Mouse (Mus musculus) limb, embryonic 15.5 days (tissue): Measurements from ENCODE around the gene Serpinb1a. TPM values are rescaled to one million over a fixed set of nuclear protein-coding genes. Genes with fewer than 3 reads are reported as not detected.
A peak's percentile ranks its signal among the peaks of the same experiment; 100 is the strongest.

ENCODE experiments used
- ATAC-seq: fragments of 200-750 bp; cut with Nextera tagmentation; 2 replicates; pipeline ENCODE4 v1.8.0; 2017; ENCODE audit warnings: low read depth, moderate TSS enrichment; ENCODE audit not compliant: insufficient number of reproducible peaks, low FRiP score, low TSS enrichment
- H3K27ac ChIP-seq: fragments of 300-500 bp; sonication (generic); 2 replicates; pipeline ENCODE4 v1.5.1; 2015; ENCODE audit warnings: moderate library complexity, mild to moderate bottlenecking, inconsistent platforms
- H3K27me3 ChIP-seq: fragments of 300-500 bp; sonication (generic); 2 replicates; pipeline ENCODE4 v1.6.1; 2015; ENCODE audit warnings: inconsistent platforms
- H3K36me3 ChIP-seq: fragments of 300-500 bp; sonication (generic); 2 replicates; pipeline ENCODE4 v1.6.1; 2015; ENCODE audit warnings: inconsistent platforms
- H3K4me1 ChIP-seq: fragments of 300-500 bp; sonication (generic); 2 replicates; pipeline ENCODE4 v1.6.1; 2015; ENCODE audit warnings: inconsistent platforms
- H3K4me2 ChIP-seq: fragments of 300-500 bp; sonication (generic); 2 replicates; pipeline ENCODE4 v1.6.1; 2015; ENCODE audit warnings: mild to moderate bottlenecking, inconsistent platforms
- H3K4me3 ChIP-seq: fragments of 300-500 bp; sonication (generic); 2 replicates; pipeline ENCODE4 v1.5.1; 2015; ENCODE audit warnings: mild to moderate bottlenecking, inconsistent platforms
- H3K9ac ChIP-seq: fragments of 300-500 bp; sonication (generic); 2 replicates; pipeline ENCODE4 v1.6.1; 2015; ENCODE audit warnings: inconsistent platforms
- H3K9me3 ChIP-seq: fragments of 300-500 bp; sonication (generic); 2 replicates; pipeline ENCODE4 v1.6.1; 2016; ENCODE audit warnings: inconsistent platforms
- WGBS: fragments of 180-500 bp; shearing (Covaris S2); methylation state at CpG from one replicate; pipeline ENCODE4 v1.1.7; 2015; 5-methylcytosine and 5-hydroxymethylcytosine counted together
- polyA plus RNA-seq: library from polyadenylated mRNA; unstranded; fragments of >200 nt; fragmentation: Nextera tagmentation; extraction: Ambion mirVana; gene quantifications from 2 replicates; pipeline ENCODE4 v1.2.1, GENCODE M21; 2015

Serpinb1a gene
- polyA plus RNA-seq, 1 experiment from 2014 or later = 35.2 TPM

DNA sequence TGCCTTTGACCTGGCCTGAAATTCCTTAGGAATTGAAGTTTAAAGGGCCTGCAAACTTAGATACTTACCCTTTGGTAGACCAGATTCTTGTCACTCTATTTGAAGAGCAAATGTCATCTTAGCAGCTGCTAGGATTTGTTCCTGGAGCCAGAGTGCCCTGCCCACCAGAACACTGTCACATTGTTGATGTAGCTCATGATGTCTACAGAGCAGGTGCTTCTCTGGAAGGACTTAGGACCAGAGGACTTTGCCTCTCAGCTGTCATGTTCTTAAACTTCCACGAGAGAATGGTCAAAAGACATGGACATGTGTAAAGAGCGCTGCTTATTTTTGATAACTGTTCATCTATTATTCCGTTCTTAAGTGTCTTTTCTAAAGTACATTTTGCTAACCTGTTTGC lies 31.7 kb downstream of the Serpinb1a start:
- Histone ChIP-seq H3K9me3 (no peaks in the 10 kb centered on the region), H3K4me3 (no peak overlapping the region), H3K4me2 (no peak overlapping the region), H3K27me3 (no peaks in the 10 kb centered on the region), H3K4me1 (no peaks in the 10 kb centered on the region), H3K27ac (no peak overlapping the region), H3K9ac (no peak overlapping the region), H3K36me3 (peaks cover 74% of the 10 kb centered on the region)
- ATAC-seq = no peak
- 95% methylated on average over 3 of the region's 3 CpGs for WGBS

DNA sequence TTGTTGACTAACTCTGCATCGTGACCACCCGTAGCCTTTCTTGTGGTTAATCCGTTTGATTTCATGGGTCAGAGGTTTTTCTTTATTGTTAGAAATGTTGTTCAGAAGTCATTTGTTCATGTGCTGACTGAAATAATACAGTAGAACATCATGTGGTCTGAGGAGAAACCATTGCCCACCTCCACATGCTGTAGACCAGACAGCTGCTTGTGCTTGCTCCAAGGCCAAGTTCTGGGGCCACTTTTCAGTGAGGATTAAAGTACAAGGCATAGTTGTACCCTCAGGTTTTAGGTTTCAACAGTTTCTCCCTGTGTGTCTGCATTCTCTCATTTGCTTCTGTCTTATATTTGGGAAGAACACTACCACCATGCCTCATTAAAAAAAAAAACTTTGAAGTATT lies 43.4 kb downstream of the Serpinb1a start:
- Histone ChIP-seq H3K9ac (no peak overlapping the region), H3K9me3 (no peaks in the 10 kb centered on the region), H3K4me1 (peaks cover 13% of the 10 kb centered on the region), H3K4me3 (no peak overlapping the region), H3K36me3 (peaks cover 45% of the 10 kb centered on the region), H3K27ac (no peak overlapping the region), H3K4me2 (no peak overlapping the region), H3K27me3 (no peaks in the 10 kb centered on the region)
- 94% methylated on average over 3 of the region's 3 CpGs for WGBS
- no peak for ATAC-seq

DNA sequence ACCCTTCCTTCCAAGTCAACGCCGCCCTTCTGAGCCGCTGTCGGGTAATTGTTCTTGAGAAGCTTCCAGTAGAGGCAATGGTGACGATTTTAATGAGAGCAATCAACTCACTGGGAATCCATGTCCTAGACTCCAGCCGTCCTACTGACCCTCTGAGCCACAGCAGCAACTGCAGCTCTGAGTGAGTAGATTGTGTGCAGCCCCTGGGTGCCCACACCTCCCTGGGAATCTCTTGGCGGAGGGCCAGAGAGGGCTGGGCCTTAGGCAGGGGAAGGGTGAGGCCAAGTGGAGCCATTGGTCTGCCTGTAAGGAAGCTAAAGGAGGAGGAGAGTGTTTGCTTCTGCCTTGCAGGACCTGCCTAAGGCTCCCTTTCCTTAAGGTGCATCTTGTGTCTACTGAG lies 44.2 kb downstream of the Serpinb1a start:
- Histone ChIP-seq H3K4me2 (no peak overlapping the region), H3K9me3 (no peaks in the 10 kb centered on the region), H3K4me3 (no peak overlapping the region), H3K4me1 (peaks cover 13% of the 10 kb centered on the region), H3K27ac (no peak overlapping the region), H3K27me3 (no peaks in the 10 kb centered on the region), H3K36me3 (peaks cover 39% of the 10 kb centered on the region), H3K9ac (no peak overlapping the region)
- ATAC-seq = no peak; the same call in 1 of the 2 replicates
- 81% methylated on average over 7 of the region's 7 CpGs for whole genome bisulfite sequencing

DNA sequence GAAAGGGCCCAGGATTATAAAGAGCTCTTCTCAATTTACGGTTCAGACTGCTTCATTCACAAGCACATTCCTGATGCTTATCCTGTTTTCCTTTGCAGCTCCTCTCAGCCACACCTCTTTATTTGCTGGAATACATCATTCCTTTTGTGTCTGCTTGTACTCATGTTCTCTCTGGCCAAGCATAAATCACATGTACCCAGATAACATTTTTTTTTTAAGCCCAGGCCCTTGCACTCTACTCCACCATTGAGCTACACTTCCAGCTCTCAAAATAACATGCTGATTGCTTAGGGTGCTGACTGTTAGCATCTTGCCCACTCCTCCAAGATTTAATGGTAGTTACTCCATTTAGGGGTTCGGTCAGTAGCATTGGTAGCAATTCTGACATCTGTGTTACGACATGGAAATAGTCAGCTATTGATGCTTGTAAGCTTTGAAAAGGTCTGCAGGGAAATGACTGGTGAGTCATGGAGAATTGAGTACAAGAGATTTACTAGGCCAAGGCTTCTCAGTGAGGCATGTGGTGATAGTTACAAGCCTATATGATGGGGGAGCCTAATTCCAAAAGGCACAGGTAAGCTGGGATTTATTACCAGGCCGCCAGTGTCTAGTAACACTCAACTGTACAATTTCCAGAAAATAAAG lies 47.2 kb downstream of the Serpinb1a start:
- Histone ChIP-seq H3K27me3 (no peaks in the 10 kb centered on the region), H3K4me3 (peak overlapping the region; percentile 83), H3K4me2 (peak overlapping the region; percentile 78), H3K9me3 (no peaks in the 10 kb centered on the region), H3K36me3 (peaks cover 24% of the 10 kb centered on the region), H3K9ac (no peak overlapping the region), H3K4me1 (peaks cover 13% of the 10 kb centered on the region), H3K27ac (no peak overlapping the region)
- 49% methylated on average over 4 of the region's 4 CpGs for WGBS
- no peak for ATAC-seq

DNA sequence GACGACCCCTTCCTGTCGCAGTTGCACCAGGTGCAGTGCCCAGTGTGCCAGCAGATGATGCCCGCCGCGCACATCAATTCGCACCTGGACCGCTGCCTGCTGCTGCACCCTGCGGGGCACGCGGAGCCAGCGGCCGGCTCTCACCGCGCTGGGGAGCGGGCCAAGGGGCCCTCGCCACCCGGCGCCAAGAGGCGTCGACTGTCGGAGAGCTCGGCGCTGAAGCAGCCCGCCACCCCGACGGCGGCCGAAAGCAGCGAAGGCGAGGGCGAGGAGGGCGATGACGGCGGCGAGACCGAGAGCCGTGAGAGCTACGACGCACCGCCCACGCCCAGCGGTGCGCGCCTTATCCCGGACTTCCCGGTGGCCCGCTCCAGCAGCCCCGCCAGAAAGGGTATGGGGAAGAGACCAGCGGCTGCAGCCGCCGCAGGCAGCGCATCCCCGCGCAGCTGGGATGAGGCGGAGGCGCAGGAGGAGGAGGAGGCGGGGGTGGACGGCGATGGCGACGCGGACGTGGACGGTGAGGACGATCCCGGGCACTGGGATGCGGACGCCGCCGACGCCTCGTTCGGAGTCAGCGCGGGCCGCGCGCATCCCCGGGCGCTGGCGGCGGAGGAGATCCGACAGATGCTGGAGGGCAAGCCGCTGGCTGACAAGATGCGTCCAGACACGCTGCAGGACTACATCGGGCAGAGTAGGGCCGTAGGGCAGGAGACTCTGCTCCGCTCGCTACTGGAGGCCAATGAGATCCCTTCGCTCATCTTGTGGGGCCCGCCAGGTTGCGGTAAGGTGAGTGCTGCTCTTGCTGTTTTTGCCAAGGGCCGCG lies 48.5 kb downstream of the Serpinb1a start, which contains the start of gene D930007J09Rik:
Gene D930007J09Rik (minus strand): TSS at position 591 of the 823 bp plus-strand sequence.
- H3K9me3 ChIP-seq = no peaks in the 10 kb centered on the region
- H3K9ac ChIP-seq = peak within 1 kb of the TSS; percentile 84
- H3K4me1 ChIP-seq = peaks cover 13% of the 10 kb centered on the region
- H3K4me2 ChIP-seq = peak within 1 kb of the TSS; percentile 78
- under 1% methylated on average over 95 of the region's 95 CpGs for WGBS
- peaks cover 18% of the 10 kb centered on the region for H3K36me3 ChIP-seq
- H3K27me3 ChIP-seq = no peaks in the 10 kb centered on the region
- ATAC-seq = peak; percentile 8
- H3K4me3 ChIP-seq = peak within 1 kb of the TSS; percentile 83
- peak within 1 kb of the TSS; percentile 86 for H3K27ac ChIP-seq

DNA sequence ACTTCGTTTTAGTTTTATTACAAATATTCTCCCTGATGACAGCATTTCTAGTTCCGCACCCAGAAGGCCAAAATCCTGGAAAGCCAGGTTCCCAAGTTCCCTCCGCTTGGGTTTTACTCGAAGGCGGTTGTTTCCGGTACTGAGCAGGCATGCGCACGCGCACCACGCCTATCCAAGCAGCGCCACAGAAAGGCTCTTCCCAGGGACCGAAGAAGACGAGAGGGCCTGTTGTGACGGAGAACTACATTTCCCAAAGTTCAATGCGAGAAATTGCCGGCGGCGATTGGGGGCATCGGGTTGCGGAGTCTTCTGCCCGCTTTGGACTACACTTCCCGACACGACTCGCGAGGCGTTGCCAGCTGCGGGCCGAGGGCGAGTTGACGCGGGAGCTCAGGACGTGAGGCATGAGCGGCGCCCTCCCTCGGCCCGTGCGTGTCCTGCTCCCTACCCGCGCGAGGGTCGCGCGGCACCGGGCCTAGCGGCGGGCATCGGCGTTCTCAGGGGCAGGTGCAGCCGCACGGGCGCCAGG lies 49.2 kb downstream of the Serpinb1a start, which contains the start of gene Wrnip1:
Gene Wrnip1 (plus strand): TSS at position 346 of the 529 bp plus-strand sequence.
- WGBS = under 1% methylated on average over 51 of the region's 51 CpGs
- ATAC-seq = peak; percentile 94
- peak within 1 kb of the TSS; percentile 83 for H3K4me3 ChIP-seq
- peak within 1 kb of the TSS; percentile 86 for H3K27ac ChIP-seq
- peak within 1 kb of the TSS; percentile 84 for H3K9ac ChIP-seq
- no peaks in the 10 kb centered on the region for H3K9me3 ChIP-seq
- H3K4me2 ChIP-seq = peak within 1 kb of the TSS; percentile 78
- H3K27me3 ChIP-seq = no peaks in the 10 kb centered on the region
- H3K36me3 ChIP-seq = peaks cover 14% of the 10 kb centered on the region
- H3K4me1 ChIP-seq = peaks cover 13% of the 10 kb centered on the region

DNA sequence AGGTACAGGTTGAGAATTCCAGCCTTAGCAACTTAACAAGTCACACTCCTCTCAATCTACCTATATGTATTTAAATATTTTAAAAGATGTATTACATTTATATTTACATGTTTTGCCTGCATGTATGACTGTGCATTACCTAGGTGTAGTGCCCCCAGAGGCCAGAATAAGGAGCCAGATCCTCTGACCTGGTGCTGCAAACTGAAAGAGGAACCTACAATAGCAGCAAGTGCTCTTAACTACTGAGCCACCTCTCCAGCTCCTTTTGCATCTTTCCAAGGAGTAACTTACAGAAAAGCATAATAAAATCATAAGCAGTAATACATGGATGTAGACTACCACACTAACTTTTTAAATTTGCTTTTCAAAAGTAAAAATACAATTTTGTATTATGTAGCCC lies 50.1 kb downstream of the Serpinb1a start:
- peak overlapping the region; percentile 78; the same call in 1 of the 2 replicates for H3K4me2 ChIP-seq
- H3K9ac ChIP-seq = no peak overlapping the region
- ATAC-seq = no peak
- peaks cover 13% of the 10 kb centered on the region for H3K4me1 ChIP-seq
- peaks cover 7% of the 10 kb centered on the region; the same call in 1 of the 2 replicates for H3K36me3 ChIP-seq
- no peak overlapping the region for H3K27ac ChIP-seq
- no peaks in the 10 kb centered on the region for H3K27me3 ChIP-seq
- H3K9me3 ChIP-seq = no peaks in the 10 kb centered on the region
- no peak overlapping the region for H3K4me3 ChIP-seq

DNA sequence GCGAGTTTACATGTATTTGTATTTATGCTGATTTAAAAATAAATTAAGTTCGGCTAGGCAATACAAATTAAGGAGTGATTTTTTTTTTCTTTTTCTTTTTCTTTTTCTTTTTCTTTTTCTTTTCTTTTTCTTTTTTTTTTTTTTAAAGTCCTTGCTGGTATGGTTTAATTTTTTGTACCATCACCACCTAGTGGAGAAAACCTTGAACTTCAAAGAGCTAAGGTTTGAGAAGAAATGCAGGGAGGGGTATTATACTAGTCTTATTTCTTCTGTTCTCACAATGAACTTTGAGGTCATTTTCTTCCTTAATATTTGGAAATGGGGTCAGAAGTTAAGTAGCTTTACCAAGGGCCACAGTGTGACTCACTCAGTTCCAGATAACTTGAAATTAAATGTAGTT lies 51.9 kb downstream of the Serpinb1a start:
- Histone ChIP-seq H3K4me2 (no peak overlapping the region), H3K4me3 (no peak overlapping the region), H3K4me1 (peaks cover 13% of the 10 kb centered on the region), H3K36me3 (no peaks in the 10 kb centered on the region), H3K9me3 (no peaks in the 10 kb centered on the region), H3K9ac (no peak overlapping the region), H3K27ac (no peak overlapping the region), H3K27me3 (no peaks in the 10 kb centered on the region)
- ATAC-seq = no peak
- WGBS = 67% methylated on average over 2 of the region's 2 CpGs

DNA sequence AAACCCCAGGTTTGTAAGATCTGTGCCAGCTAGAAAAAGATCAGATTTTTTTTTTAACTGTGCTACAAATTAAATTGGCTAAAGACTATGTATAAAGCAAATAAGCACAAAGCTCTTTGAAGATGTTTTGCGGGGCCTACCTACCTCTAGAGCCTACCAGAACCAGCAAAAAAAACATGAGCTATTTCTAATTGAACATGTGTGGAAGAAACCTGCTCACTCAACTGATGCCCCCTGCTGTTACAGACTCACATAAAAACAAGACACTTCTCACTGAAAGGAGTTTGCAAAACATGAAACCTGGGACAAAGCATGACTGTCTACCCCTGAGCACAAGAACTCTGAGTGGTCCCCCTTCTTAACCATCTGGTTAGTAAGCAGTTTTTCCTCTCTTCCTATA lies 53.9 kb downstream of the Serpinb1a start:
- H3K27me3 ChIP-seq = no peaks in the 10 kb centered on the region
- ATAC-seq = no peak
- H3K9me3 ChIP-seq = no peaks in the 10 kb centered on the region
- no peak overlapping the region for H3K4me3 ChIP-seq
- WGBS = 27% methylated on average over 1 of the region's 1 CpGs
- peak overlapping the region; percentile 28; the same call in 1 of the 2 replicates for H3K27ac ChIP-seq
- no peak overlapping the region for H3K9ac ChIP-seq
- no peak overlapping the region for H3K4me2 ChIP-seq
- H3K4me1 ChIP-seq = 0 out of 2 replicates have a peak, but pooled peaks cover 3% of the 10 kb centered on the region
- H3K36me3 ChIP-seq = no peaks in the 10 kb centered on the region

DNA sequence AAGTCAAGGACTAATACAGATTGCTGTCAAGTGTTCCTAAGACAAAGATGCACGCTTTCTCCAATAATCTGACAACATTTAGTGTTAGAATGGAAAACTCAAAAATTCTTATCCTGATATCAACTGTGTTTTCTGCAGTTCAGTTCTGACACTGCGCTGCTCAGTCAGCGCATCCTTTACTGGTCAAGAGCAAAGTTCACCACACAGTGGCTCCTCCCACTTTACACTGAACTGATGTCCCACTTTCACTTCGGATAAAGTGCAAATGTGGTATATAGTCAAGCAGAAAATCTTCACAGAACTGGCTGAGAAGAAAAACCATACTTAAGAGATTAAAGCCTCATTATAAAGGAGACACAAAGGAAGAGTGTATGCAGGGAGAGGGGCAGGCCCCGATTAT lies 55.8 kb downstream of the Serpinb1a start:
- Histone ChIP-seq H3K4me1 (0 out of 2 replicates have a peak, but pooled peaks cover 3% of the 10 kb centered on the region), H3K27me3 (no peaks in the 10 kb centered on the region), H3K27ac (no peak overlapping the region), H3K9ac (no peak overlapping the region), H3K36me3 (no peaks in the 10 kb centered on the region), H3K4me3 (no peak overlapping the region), H3K9me3 (no peaks in the 10 kb centered on the region), H3K4me2 (no peak overlapping the region)
- ATAC-seq = no peak
- 90% methylated on average over 5 of the region's 5 CpGs for WGBS

DNA sequence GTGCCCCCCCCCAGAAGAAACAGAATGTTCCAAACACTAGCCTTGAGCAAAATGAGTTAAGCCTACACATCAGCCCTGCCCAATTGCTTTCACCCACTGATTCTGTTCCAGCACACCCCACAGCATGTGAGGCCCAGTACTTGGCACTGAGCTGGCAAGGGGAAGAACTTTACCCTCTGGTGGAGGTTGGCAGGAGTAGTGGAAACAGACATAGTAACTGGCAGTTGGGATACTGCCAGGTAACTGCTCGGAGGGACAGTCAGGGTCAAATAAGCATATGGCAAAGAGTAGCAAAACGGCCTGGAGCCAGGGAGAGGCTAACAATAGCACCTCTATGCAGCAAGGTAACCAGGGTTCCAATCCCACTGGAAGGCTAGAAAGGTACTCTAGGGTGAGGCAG lies 56.4 kb downstream of the Serpinb1a start:
- H3K9ac ChIP-seq = no peak overlapping the region
- 0 out of 2 replicates have a peak, but pooled peaks cover 3% of the 10 kb centered on the region for H3K4me1 ChIP-seq
- no peak for ATAC-seq
- H3K9me3 ChIP-seq = no peaks in the 10 kb centered on the region
- 43% methylated on average over 2 of the region's 2 CpGs for WGBS
- no peaks in the 10 kb centered on the region for H3K27me3 ChIP-seq
- no peaks in the 10 kb centered on the region for H3K36me3 ChIP-seq
- H3K4me2 ChIP-seq = no peak overlapping the region
- H3K4me3 ChIP-seq = no peak overlapping the region
- no peak overlapping the region for H3K27ac ChIP-seq
